Mouse (Mus musculus) G1E (cell line): ENCODE data around the gene Nek8. TPM values are rescaled to one million over a fixed set of nuclear protein-coding genes. Genes with fewer than 3 reads are reported as not detected.

Experiments used
- ATAC-seq: 2 replicates; pipeline ENCODE4 v1.8.0; 2016; ENCODE audit warnings: mild to moderate bottlenecking; ENCODE audit not compliant: insufficient number of reproducible peaks, poor library complexity, low FRiP score, severe bottlenecking; ENCODE audit errors: extremely low read depth
- DNase-seq: peaks from one replicate; pipeline ENCODE4 v3.0.0; 2012; ENCODE audit warnings: low spot score
- H3K27me3 ChIP-seq: 2 replicates; pipeline ENCODE4 v1.6.1; 2012; ENCODE audit warnings: mild to moderate bottlenecking, low read length, inconsistent platforms; ENCODE audit not compliant: insufficient read depth
- H3K36me3 ChIP-seq: replicated peaks from 2 replicates; pipeline ENCODE3; 2012; ENCODE audit warnings: mild to moderate bottlenecking, inconsistent platforms
- H3K4me1 ChIP-seq: 2 replicates; pipeline ENCODE4 v1.6.1; 2012; ENCODE audit warnings: low read depth, low read length, inconsistent platforms, mixed read lengths; ENCODE audit not compliant: insufficient read depth
- H3K4me3 ChIP-seq: 2 replicates; pipeline ENCODE4 v1.5.1; 2012; ENCODE audit warnings: low read depth, mild to moderate bottlenecking, inconsistent platforms, low read length, moderate library complexity, mixed read lengths
- H3K9me3 ChIP-seq: replicated peaks from 2 replicates; pipeline ENCODE4 v1.6.1; 2012; ENCODE audit warnings: inconsistent platforms
- CTCF ChIP-seq: IDR thresholded peaks from 2 replicates; pipeline ENCODE4 v1.5.1; 2012; ENCODE audit warnings: low read depth, low read length, inconsistent platforms, mixed read lengths
- GATA1 ChIP-seq: IDR thresholded peaks from 2 replicates; pipeline ENCODE4 v1.6.1; 2012; ENCODE audit warnings: borderline replicate concordance, low read length, inconsistent platforms, mixed read lengths
- GATA2 ChIP-seq: IDR thresholded peaks from 2 replicates; pipeline ENCODE4 v1.6.1; 2012; ENCODE audit warnings: low read depth, low read length, inconsistent platforms, borderline replicate concordance
- POLR2AphosphoS5 ChIP-seq: IDR thresholded peaks from 2 replicates; pipeline ENCODE4 v1.6.1; 2012; ENCODE audit warnings: low read depth, low read length, inconsistent platforms; ENCODE audit not compliant: insufficient replicate concordance
- TAL1 ChIP-seq: conservative IDR thresholded peaks from 2 replicates; pipeline ENCODE4 v1.6.1; 2012; ENCODE audit warnings: low read depth, low read length, inconsistent platforms, mixed read lengths
- polyA plus RNA-seq: library from polyadenylated mRNA; stranded (reverse); fragments of >175 nt; gene quantifications from 2 replicates; pipeline ENCODE4 v1.2.3, GENCODE M21; 2012
- total RNA-seq, 2 experiments: library from RNA; stranded (forward) in 1 of 2; stranded (reverse) in 1 of 2; fragments of 200-1000 nt in 1 of 2; fragments of >200 nt in 1 of 2; fragmentation: Nextera tagmentation in 1 of 2; gene quantifications; 2 replicates each; pipeline ENCODE4 v1.2.3; 2014 to 2017

The Nek8 gene
- total and polyA plus RNA-seq, 3 experiments: 7.8 to 14.8 (median 8.5) TPM

GRCm38 (mm10) chr11:78168541-78169468 lies 7.7 kb downstream of the Nek8 start:
- no peaks in the 10 kb centered on the region for H3K27me3 ChIP-seq
- H3K4me1 ChIP-seq: peaks cover 86% of the 10 kb centered on the region
- ATAC-seq (peak; percentile 73), DNase-seq (peak; percentile 80)
- 0 out of 2 replicates have a peak, but pooled peaks have one; percentile 20 for TF ChIP-seq GATA2
- peak; percentile 90 for TF ChIP-seq TAL1
- no peak for TF ChIP-seq GATA1
- peaks cover 45% of the 10 kb centered on the region for H3K36me3 ChIP-seq
- H3K4me3 ChIP-seq: peak overlapping the region; percentile 71
- H3K9me3 ChIP-seq: 0 out of 2 replicates have a peak, but pooled peaks cover 2% of the 10 kb centered on the region

DNA sequence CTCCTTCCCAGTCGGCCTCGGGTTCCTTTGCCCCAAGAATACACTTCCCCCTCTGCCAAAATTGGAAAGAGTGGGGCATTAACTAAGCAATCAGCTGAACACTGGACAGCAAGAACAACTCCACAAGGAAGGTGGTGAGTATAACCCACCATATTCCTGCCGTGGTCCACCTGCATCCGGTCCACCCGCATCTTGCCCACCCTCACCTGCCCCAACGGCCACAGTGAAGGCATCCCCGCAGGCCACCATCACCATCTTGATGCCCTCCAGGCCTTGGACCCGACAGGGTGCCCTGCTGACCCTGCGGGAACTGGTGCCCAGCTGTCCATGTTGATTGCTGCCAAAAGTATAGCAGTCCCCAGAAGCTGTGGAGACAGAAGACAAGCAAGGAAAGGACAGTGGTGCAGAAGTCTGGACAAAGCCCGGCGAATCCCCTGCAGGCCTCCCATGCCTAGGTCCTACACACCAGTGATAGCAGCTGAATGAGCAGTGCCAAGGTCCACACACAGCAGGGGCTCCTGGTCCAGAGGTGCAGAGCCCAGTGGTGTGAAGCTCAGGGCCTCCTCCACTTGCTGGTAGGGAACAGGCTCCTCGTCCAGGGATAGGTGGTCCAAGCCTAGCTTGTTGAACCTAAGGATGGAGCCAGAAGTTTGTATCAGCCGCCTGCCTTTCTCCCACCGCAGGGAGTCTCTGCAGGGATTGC lies 9.1 kb downstream of the Nek8 start:
- peak overlapping the region; percentile 49; the same call in 1 of the 2 replicates for H3K4me3 ChIP-seq

GRCm38 (mm10) chr11:78166640-78167039 lies 9.8 kb downstream of the Nek8 start:
- DNase-seq (no peak), ATAC-seq (no peak)
- no peak overlapping the region; the same call in 1 of the 2 replicates for H3K4me3 ChIP-seq
- no peak for TF ChIP-seq POLR2AphosphoS5
- TF ChIP-seq GATA1: no peak
- TF ChIP-seq TAL1: no peak
- TF ChIP-seq CTCF: no peak
- no peak for TF ChIP-seq GATA2
- H3K27me3 ChIP-seq: no peaks in the 10 kb centered on the region
- H3K4me1 ChIP-seq: peaks cover 91% of the 10 kb centered on the region
- 0 out of 2 replicates have a peak, but pooled peaks cover 2% of the 10 kb centered on the region for H3K9me3 ChIP-seq
- peaks cover 51% of the 10 kb centered on the region for H3K36me3 ChIP-seq

More for the DNA sequence above, 9.1 kb downstream of the Nek8 start:
- ATAC-seq (no peak), DNase-seq (no peak)
- H3K27me3 ChIP-seq: no peaks in the 10 kb centered on the region
- TF ChIP-seq TAL1 (no peak), GATA1 (no peak), POLR2AphosphoS5 (no peak), CTCF (no peak), GATA2 (no peak)
- 0 out of 2 replicates have a peak, but pooled peaks cover 2% of the 10 kb centered on the region for H3K9me3 ChIP-seq
- H3K36me3 ChIP-seq: peaks cover 51% of the 10 kb centered on the region
- peaks cover 93% of the 10 kb centered on the region for H3K4me1 ChIP-seq

- ATAC-seq: no peak
- peak overlapping the region; percentile 86; the same call in 1 of the 2 replicates for H3K4me3 ChIP-seq
- H3K27me3 ChIP-seq: no peaks in the 10 kb centered on the region
- DNase-seq: no peak
- TF ChIP-seq CTCF (no peak), POLR2AphosphoS5 (no peak), GATA1 (no peak), TAL1 (no peak), GATA2 (no peak)
- H3K4me1 ChIP-seq: peaks cover 92% of the 10 kb centered on the region
- 0 out of 2 replicates have a peak, but pooled peaks cover 2% of the 10 kb centered on the region for H3K9me3 ChIP-seq
- peaks cover 54% of the 10 kb centered on the region for H3K36me3 ChIP-seq
Observed at GRCm38 (mm10) chr11:78166161-78166560, 10.3 kb downstream of the Nek8 start.

- Histone ChIP-seq H3K9me3 (no peaks in the 10 kb centered on the region), H3K36me3 (peaks cover 54% of the 10 kb centered on the region), H3K4me1 (peaks cover 92% of the 10 kb centered on the region), H3K4me3 (peak overlapping the region; percentile 86), H3K27me3 (no peaks in the 10 kb centered on the region)
- TF ChIP-seq GATA2: no peak
- no peak for TF ChIP-seq TAL1
- TF ChIP-seq POLR2AphosphoS5: no peak
- TF ChIP-seq CTCF: no peak
- no peak for TF ChIP-seq GATA1
- peak; percentile 45 for DNase-seq
- no peak for ATAC-seq
Observed at GRCm38 (mm10) chr11:78165761-78166109, 10.7 kb downstream of the Nek8 start.
